Mouse (Mus musculus): ENCODE data around the gene Gatb. TPM values are rescaled to one million over a fixed set of nuclear protein-coding genes. Genes with fewer than 3 reads are reported as not detected.

The Gatb gene
- polyA plus RNA-seq, 1 experiment from 2014 or later: 22.4 TPM

- Histone ChIP-seq H3K9me3 (ENCODE audit: control insufficient read depth, low read length) (no peaks in the 10 kb centered on the region), H3K27ac (replicated peaks; ENCODE audit: low read depth, low read length) (no peak overlapping the region), H3K9ac (replicated peaks; ENCODE audit: low read length) (no peak overlapping the region), H3K27me3 (ENCODE audit: control insufficient read depth, insufficient read depth, low read length) (no peaks in the 10 kb centered on the region), H3K4me3 (replicated peaks; ENCODE audit: low read depth, low read length) (no peak overlapping the region), H3K4me2 (ENCODE audit: low read length) (no peak overlapping the region), H3K36me3 (ENCODE audit: control insufficient read depth, insufficient read depth, low read length) (no peaks in the 10 kb centered on the region), H3K4me1 (ENCODE audit: control insufficient read depth, insufficient read depth, low read length) (no peaks in the 10 kb centered on the region)
- WGBS: 68% methylated on average over 3 of the region's 3 CpGs
- DNase-seq: no peak
- ATAC-seq (ENCODE audit: low FRiP score, low TSS enrichment): no peak
These were observed 121.1 kb downstream of the Gatb start for GRCm38 (mm10) chr3:85695056-85695455.

GRCm38 (mm10) chr3:85698496-85698895 lies 124.6 kb downstream of the Gatb start:
- H3K36me3 ChIP-seq (ENCODE audit: control insufficient read depth, insufficient read depth, low read length): no peaks in the 10 kb centered on the region
- WGBS: 78% methylated on average over 4 of the region's 4 CpGs
- H3K9ac ChIP-seq (replicated peaks; ENCODE audit: low read length): no peak overlapping the region
- no peak overlapping the region for H3K27ac ChIP-seq (replicated peaks; ENCODE audit: low read depth, low read length)
- no peaks in the 10 kb centered on the region for H3K27me3 ChIP-seq (ENCODE audit: control insufficient read depth, insufficient read depth, low read length)
- ATAC-seq (ENCODE audit: low FRiP score, low TSS enrichment) (no peak), DNase-seq (no peak)
- no peak overlapping the region for H3K4me2 ChIP-seq (ENCODE audit: low read length)
- H3K4me3 ChIP-seq (replicated peaks; ENCODE audit: low read depth, low read length): no peak overlapping the region
- H3K4me1 ChIP-seq (ENCODE audit: control insufficient read depth, insufficient read depth, low read length): no peaks in the 10 kb centered on the region
- H3K9me3 ChIP-seq (ENCODE audit: control insufficient read depth, low read length): no peaks in the 10 kb centered on the region

- no peaks in the 10 kb centered on the region for H3K27me3 ChIP-seq (ENCODE audit: control insufficient read depth, insufficient read depth, low read length)
- no peaks in the 10 kb centered on the region for H3K36me3 ChIP-seq (ENCODE audit: control insufficient read depth, insufficient read depth, low read length)
- H3K9ac ChIP-seq (replicated peaks; ENCODE audit: low read length): no peak overlapping the region
- DNase-seq (peak; percentile 17), ATAC-seq (ENCODE audit: low FRiP score, low TSS enrichment) (no peak)
- H3K4me3 ChIP-seq (replicated peaks; ENCODE audit: low read depth, low read length): no peak overlapping the region
- 53% methylated on average over 6 of the region's 6 CpGs for WGBS
- no peaks in the 10 kb centered on the region for H3K9me3 ChIP-seq (ENCODE audit: control insufficient read depth, low read length)
- H3K27ac ChIP-seq (replicated peaks; ENCODE audit: low read depth, low read length): no peak overlapping the region
- H3K4me2 ChIP-seq (ENCODE audit: low read length): no peak overlapping the region
- no peaks in the 10 kb centered on the region for H3K4me1 ChIP-seq (ENCODE audit: control insufficient read depth, insufficient read depth, low read length)
These were observed 129.4 kb downstream of the Gatb start for GRCm38 (mm10) chr3:85703141-85703882.

Other genes with a start within 250 kb of the Gatb start
- 0.07 and 0.12 TPM in 2 replicates for gene Fam160a1, start 243.2 kb downstream of the Gatb start, polyA plus RNA-seq (2014; fragmentation: Nextera tagmentation; extraction: Ambion mirVana)

All from midbrain, embryonic 14.5 days (tissue).